Mouse (Mus musculus) midbrain, embryonic 16.5 days (tissue): ENCODE data around the gene 2810408A11Rik. TPM values are rescaled to one million over a fixed set of nuclear protein-coding genes. Genes with fewer than 3 reads are reported as not detected.

Experiments used
- ATAC-seq: fragments of 200-750 bp; cut with Nextera tagmentation; 2 replicates; pipeline ENCODE4 v1.8.0; 2017; ENCODE audit warnings: moderate TSS enrichment
- H3K27ac ChIP-seq: fragments of 300-500 bp; sonication (generic); 2 replicates; pipeline ENCODE4 v1.5.1; 2014; ENCODE audit warnings: mild to moderate bottlenecking, low read length, mixed read lengths
- H3K27me3 ChIP-seq: fragments of 300-500 bp; sonication (generic); 2 replicates; pipeline ENCODE4 v1.6.1; 2014; ENCODE audit warnings: low read depth, low read length, mixed read lengths; ENCODE audit not compliant: control insufficient read depth, insufficient read depth
- H3K36me3 ChIP-seq: fragments of 300-500 bp; sonication (generic); 2 replicates; pipeline ENCODE4 v1.6.1; 2014; ENCODE audit warnings: mild to moderate bottlenecking, low read length, moderate library complexity, mixed read lengths; ENCODE audit not compliant: control insufficient read depth, insufficient read depth
- H3K4me1 ChIP-seq: fragments of 300-500 bp; sonication (generic); 2 replicates; pipeline ENCODE4 v1.6.1; 2014; ENCODE audit warnings: mild to moderate bottlenecking, low read length, mixed read lengths; ENCODE audit not compliant: control insufficient read depth, insufficient read depth
- H3K4me2 ChIP-seq: fragments of 300-500 bp; sonication (generic); 2 replicates; pipeline ENCODE4 v1.6.1; 2014; ENCODE audit warnings: mild to moderate bottlenecking, low read length, mixed read lengths
- H3K4me3 ChIP-seq: fragments of 300-500 bp; sonication (generic); 2 replicates; pipeline ENCODE4 v1.5.1; 2014; ENCODE audit warnings: low read depth, mild to moderate bottlenecking, low read length, moderate library complexity, mixed read lengths
- H3K9ac ChIP-seq: fragments of 300-500 bp; sonication (generic); 2 replicates; pipeline ENCODE4 v1.6.1; 2014; ENCODE audit warnings: low read depth, low read length, mixed read lengths
- H3K9me3 ChIP-seq: fragments of 300-500 bp; sonication (generic); replicated peaks from 2 replicates; pipeline ENCODE4 v1.6.1; 2014; ENCODE audit warnings: mild to moderate bottlenecking, low read length, mixed read lengths; ENCODE audit not compliant: control insufficient read depth, poor library complexity, severe bottlenecking
- WGBS: fragments of 180-500 bp; shearing (Covaris S2); extraction: QIAGEN DNeasy Blood & Tissue Kit; methylation state at CpG from one replicate; pipeline ENCODE4 v1.1.7; 2014; 5-methylcytosine and 5-hydroxymethylcytosine counted together
- polyA plus RNA-seq: library from polyadenylated mRNA; unstranded; fragments of >200 nt; fragmentation: Nextera tagmentation; extraction: Ambion mirVana; gene quantifications from 2 replicates; pipeline ENCODE4 v1.2.1, GENCODE M21; 2015

2810408A11Rik gene
- polyA plus RNA-seq, 1 experiment from 2014 or later: 6.6 TPM

GRCm38 (mm10) chr11:69922796-69923195 lies 22.0 kb upstream of the 2810408A11Rik start:
- Histone ChIP-seq H3K9me3 (no peaks in the 10 kb centered on the region), H3K4me1 (peaks cover 26% of the 10 kb centered on the region), H3K9ac (0 out of 2 replicates have a peak overlapping the region, but pooled peaks have one; percentile 46), H3K4me3 (no peak overlapping the region), H3K27me3 (no peaks in the 10 kb centered on the region), H3K27ac (peak overlapping the region; percentile 29; the same call in 1 of the 2 replicates), H3K36me3 (peaks cover 4% of the 10 kb centered on the region), H3K4me2 (no peak overlapping the region)
- WGBS: 70% methylated on average over 3 of the region's 3 CpGs
- ATAC-seq: no peak

GRCm38 (mm10) chr11:69922012-69922756 lies 21.4 kb upstream of the 2810408A11Rik start:
- no peak for ATAC-seq
- Histone ChIP-seq H3K4me3 (peak overlapping the region; percentile 56), H3K4me1 (peaks cover 26% of the 10 kb centered on the region), H3K4me2 (peak overlapping the region; percentile 73), H3K27me3 (no peaks in the 10 kb centered on the region), H3K9ac (peak overlapping the region; percentile 75), H3K27ac (peak overlapping the region; percentile 94), H3K36me3 (peaks cover 10% of the 10 kb centered on the region), H3K9me3 (no peaks in the 10 kb centered on the region)
- 3% methylated on average over 12 of the region's 12 CpGs for WGBS

GRCm38 (mm10) chr11:69921114-69922011 lies 20.6 kb upstream of the 2810408A11Rik start, which contains the start of gene Eif5a:
Gene Eif5a, minus strand, starts transcription at chr11:69921958.
- Histone ChIP-seq H3K4me1 (peaks cover 26% of the 10 kb centered on the region), H3K4me3 (peak within 1 kb of the TSS; percentile 94), H3K27ac (peak within 1 kb of the TSS; percentile 94), H3K36me3 (peaks cover 13% of the 10 kb centered on the region), H3K4me2 (peak within 1 kb of the TSS; percentile 98), H3K9me3 (no peaks in the 10 kb centered on the region), H3K27me3 (no peaks in the 10 kb centered on the region), H3K9ac (peak within 1 kb of the TSS; percentile 94)
- under 1% methylated on average over 78 of the region's 78 CpGs for WGBS
- ATAC-seq: peak; percentile 98

- WGBS: 0% methylated on average over 59 of the region's 65 CpGs
- Histone ChIP-seq H3K4me2 (peak overlapping the region; percentile 98), H3K9ac (peak overlapping the region; percentile 94), H3K9me3 (no peaks in the 10 kb centered on the region), H3K36me3 (peaks cover 19% of the 10 kb centered on the region), H3K27me3 (no peaks in the 10 kb centered on the region), H3K4me1 (peaks cover 32% of the 10 kb centered on the region), H3K27ac (peak overlapping the region; percentile 92), H3K4me3 (peak overlapping the region; percentile 94)
- ATAC-seq: peak; percentile 23
Measured at GRCm38 (mm10) chr11:69920266-69921031, 19.7 kb upstream of the 2810408A11Rik start.

GRCm38 (mm10) chr11:69919661-69920265 lies 19.0 kb upstream of the 2810408A11Rik start:
- peak overlapping the region; percentile 94 for H3K4me3 ChIP-seq
- peak overlapping the region; percentile 94 for H3K9ac ChIP-seq
- peak overlapping the region; percentile 98 for H3K4me2 ChIP-seq
- WGBS: 1% methylated on average over 17 of the region's 17 CpGs
- peaks cover 19% of the 10 kb centered on the region for H3K36me3 ChIP-seq
- no peaks in the 10 kb centered on the region for H3K9me3 ChIP-seq
- H3K27me3 ChIP-seq: no peaks in the 10 kb centered on the region
- H3K27ac ChIP-seq: peak overlapping the region; percentile 92
- ATAC-seq: no peak
- H3K4me1 ChIP-seq: peaks cover 38% of the 10 kb centered on the region

- Histone ChIP-seq H3K36me3 (peaks cover 19% of the 10 kb centered on the region), H3K4me3 (no peak overlapping the region), H3K4me2 (peak overlapping the region; percentile 98), H3K9ac (no peak overlapping the region), H3K4me1 (peaks cover 43% of the 10 kb centered on the region), H3K27ac (no peak overlapping the region), H3K9me3 (no peaks in the 10 kb centered on the region), H3K27me3 (no peaks in the 10 kb centered on the region)
- WGBS: 88% methylated on average over 9 of the region's 9 CpGs
- ATAC-seq: no peak
Measured at GRCm38 (mm10) chr11:69919053-69919452, 18.3 kb upstream of the 2810408A11Rik start.

GRCm38 (mm10) chr11:69918118-69918517 lies 17.3 kb upstream of the 2810408A11Rik start:
- Histone ChIP-seq H3K4me1 (peaks cover 49% of the 10 kb centered on the region), H3K27me3 (no peaks in the 10 kb centered on the region), H3K4me3 (no peak overlapping the region), H3K27ac (no peak overlapping the region), H3K36me3 (peaks cover 19% of the 10 kb centered on the region), H3K4me2 (no peak overlapping the region), H3K9me3 (no peaks in the 10 kb centered on the region), H3K9ac (no peak overlapping the region)
- WGBS: 93% methylated on average over 5 of the region's 5 CpGs
- no peak for ATAC-seq

GRCm38 (mm10) chr11:69917379-69917948 lies 16.7 kb upstream of the 2810408A11Rik start:
- ATAC-seq: no peak
- Histone ChIP-seq H3K27me3 (no peaks in the 10 kb centered on the region), H3K36me3 (peaks cover 24% of the 10 kb centered on the region), H3K4me3 (no peak overlapping the region), H3K9me3 (no peaks in the 10 kb centered on the region), H3K4me2 (no peak overlapping the region), H3K9ac (no peak overlapping the region), H3K4me1 (peaks cover 45% of the 10 kb centered on the region), H3K27ac (no peak overlapping the region)
- 88% methylated on average over 8 of the region's 8 CpGs for WGBS
